ENCODE assay signal across 10 mouse cellular contexts in genomic region chr11:98770096-98770975, GRCm38 (mm10). TPM values are rescaled to one million over a fixed set of nuclear protein-coding genes. Genes with fewer than 3 reads are reported as not detected.
DNase-seq lines count a peak whose midpoint lies in the region; ATAC-seq and TF ChIP-seq lines count a peak whose summit lies in the region.
"Had no signal": no experiment of that assay in that cellular context is flagged by ENCODE, and none has a peak within 500 bp of the region (broad histone marks: within the 10 kb centered on the region; RNA-seq: fewer than 3 reads in every experiment).

No protein-coding gene starts in this region.

- intact Hi-C loops in gastrocnemius, adult 2 months (cut with DNase I) = loop anchor here (5.0 kb wide), 1 partner anchor 393 kb away; no protein-coding TSS in a partner anchor

- 94% methylated on average over 26 of the region's 26 CpGs for WGBS in midbrain, postnatal 0 days
- 95% methylated on average over 26 of the region's 26 CpGs for WGBS in hindbrain, embryonic 11.5 days

- no peak overlapping the region for H3K9ac ChIP-seq in midbrain, postnatal 0 days (replicated peaks; ENCODE audit: low read length, poor library complexity, severe bottlenecking)
- no peak overlapping the region for H3K9ac ChIP-seq in hindbrain, embryonic 11.5 days (ENCODE audit: low read depth, low read length)

- peak; percentile 64 for DNase-seq in gastrocnemius, adult 2 months
- DNase-seq in gastrocnemius, postnatal 4 days (ENCODE audit: low spot score in 2 of 2) = no peak
- peak; percentile 37 for DNase-seq in thymus, postnatal 4 days
- DNase-seq in thymus, adult 18-20 months = no peak
- DNase-seq in kidney, postnatal 14 days = peak; percentile 56
- no peak for DNase-seq in midbrain, postnatal 0 days (ENCODE audit: low spot score)
- DNase-seq in hindbrain, embryonic 11.5 days (ENCODE audit: low spot score) = no peak

- no peak for ATAC-seq in midbrain, postnatal 0 days (ENCODE audit: low FRiP score)
- ATAC-seq in granulocyte monocyte progenitor cell, adult 5-6 weeks (replicated peaks; ENCODE audit: poor library complexity, severe bottlenecking) = no peak
- no peak for ATAC-seq in hindbrain, embryonic 11.5 days (ENCODE audit: low FRiP score)

- H3K4me2 ChIP-seq in midbrain, postnatal 0 days (ENCODE audit: low read depth, low read length, poor library complexity, severe bottlenecking) = no peak overlapping the region
- H3K4me2 ChIP-seq in hindbrain, embryonic 11.5 days (replicated peaks; ENCODE audit: low read depth, low read length) = no peak overlapping the region
- H3K4me2 ChIP-seq: midbrain, embryonic 11.5 days had no signal

- H3K4me3 ChIP-seq in gastrocnemius, adult 2 months = peak overlapping the region; percentile 87
- no peak overlapping the region for H3K4me3 ChIP-seq in midbrain, postnatal 0 days (ENCODE audit: low read depth, low read length)
- H3K4me3 ChIP-seq in hindbrain, embryonic 11.5 days (ENCODE audit: low read depth, low read length) = no peak overlapping the region

- H3K27ac ChIP-seq in gastrocnemius, adult 2 months = peak overlapping the region; percentile 100
- H3K27ac ChIP-seq in midbrain, postnatal 0 days (ENCODE audit: low read depth, low read length) = no peak overlapping the region
- no peak overlapping the region for H3K27ac ChIP-seq in hindbrain, embryonic 11.5 days (ENCODE audit: low read depth, low read length)

- H3K9me3 ChIP-seq in midbrain, postnatal 0 days (ENCODE audit: low read length) = no peaks in the 10 kb centered on the region
- no peaks in the 10 kb centered on the region for H3K9me3 ChIP-seq in hindbrain, embryonic 11.5 days (ENCODE audit: control insufficient read depth, low read length)
- H3K9me3 ChIP-seq: G1E had no signal

- peaks cover 20% of the 10 kb centered on the region; the same call in 1 of the 2 replicates for H3K4me1 ChIP-seq in midbrain, postnatal 0 days (ENCODE audit: insufficient read depth, low read length)
- H3K4me1 ChIP-seq in hindbrain, embryonic 11.5 days (replicated peaks; ENCODE audit: control insufficient read depth, insufficient read depth, low read length) = peaks cover 19% of the 10 kb centered on the region

- TF ChIP-seq CTCF in gastrocnemius, adult 2 months (IDR thresholded peaks at IDR 0.05) = no peak
- TF ChIP-seq CTCF in midbrain, postnatal 0 days (IDR thresholded peaks at IDR 0.05) = no peak

- peaks cover 42% of the 10 kb centered on the region for H3K36me3 ChIP-seq in midbrain, postnatal 0 days (ENCODE audit: insufficient read depth, low read length)
- H3K36me3 ChIP-seq in hindbrain, embryonic 11.5 days (ENCODE audit: control insufficient read depth, insufficient read depth, low read length) = no peaks in the 10 kb centered on the region

- no peaks in the 10 kb centered on the region for H3K27me3 ChIP-seq in midbrain, postnatal 0 days (ENCODE audit: insufficient read depth, low read length)
- H3K27me3 ChIP-seq in hindbrain, embryonic 11.5 days (ENCODE audit: control insufficient read depth, insufficient read depth, low read length) = no peaks in the 10 kb centered on the region

RNA-seq across cellular contexts. Expression of gene Nr1d1, which starts 4.8 kb away (rescaled TPM):
- total RNA-seq in gastrocnemius, adult 2 months (2021) = 100 to 1,000 TPM in 1 of 2 experiments, 10 to 100 TPM in 1; 56.3 to 152 TPM
- total RNA-seq in gastrocnemius, postnatal 4 days (2021) = 10 to 100 TPM; 26.7 to 34.2 TPM
- 7.1 and 11.0 TPM in 2 replicates for total RNA-seq in midbrain, postnatal 0 days (2014; rRNA removed)
- polyA plus RNA-seq in midbrain, postnatal 0 days (2015; fragmentation: Nextera tagmentation; extraction: Ambion mirVana) = 12.3 and 14.3 TPM in 2 replicates
- 2.3 and 2.8 TPM in 2 replicates for total RNA-seq in granulocyte monocyte progenitor cell, adult 5-6 weeks (2014; fragmentation: Nextera tagmentation)
- total RNA-seq in granulocyte monocyte progenitor cell, adult 5-6 weeks (2017) = 1.2 TPM in 1 of 2 replicates, not detected in the other
- 0.92 and 1.4 TPM in 2 replicates for polyA plus RNA-seq in hindbrain, embryonic 11.5 days (2014; fragmentation: Nextera tagmentation; extraction: Ambion mirVana)

RNA-seq across cellular contexts. Expression of gene Msl1, which starts 25.0 kb away (rescaled TPM):
- 10 to 100 TPM; 51.8 to 69.4 TPM for total RNA-seq in gastrocnemius, adult 2 months (2021)
- 10 to 100 TPM; 79.3 to 83.9 TPM for total RNA-seq in gastrocnemius, postnatal 4 days (2021)
- 88.3 and 107 TPM in 2 replicates for total RNA-seq in midbrain, postnatal 0 days (2014; rRNA removed)
- 22.3 and 25.8 TPM in 2 replicates for polyA plus RNA-seq in midbrain, postnatal 0 days (2015; fragmentation: Nextera tagmentation; extraction: Ambion mirVana)
- total RNA-seq in granulocyte monocyte progenitor cell, adult 5-6 weeks (2014; fragmentation: Nextera tagmentation) = 72.7 and 75.0 TPM in 2 replicates
- total RNA-seq in granulocyte monocyte progenitor cell, adult 5-6 weeks (2017) = 59.8 and 70.1 TPM in 2 replicates
- 25.0 and 28.0 TPM in 2 replicates for polyA plus RNA-seq in hindbrain, embryonic 11.5 days (2014; fragmentation: Nextera tagmentation; extraction: Ambion mirVana)

RNA-seq across cellular contexts. Expression of gene Thra, which starts 29.9 kb away (rescaled TPM):
- total RNA-seq in gastrocnemius, adult 2 months (2021) = 10 to 100 TPM; 78.8 to 96.8 TPM
- total RNA-seq in gastrocnemius, postnatal 4 days (2021) = 100 to 1,000 TPM; 225 TPM
- 774 and 843 TPM in 2 replicates for total RNA-seq in midbrain, postnatal 0 days (2014; rRNA removed)
- 165 and 182 TPM in 2 replicates for polyA plus RNA-seq in midbrain, postnatal 0 days (2015; fragmentation: Nextera tagmentation; extraction: Ambion mirVana)
- total RNA-seq in granulocyte monocyte progenitor cell, adult 5-6 weeks (2014; fragmentation: Nextera tagmentation) = 39.3 and 39.5 TPM in 2 replicates
- total RNA-seq in granulocyte monocyte progenitor cell, adult 5-6 weeks (2017) = 23.0 and 24.2 TPM in 2 replicates
- 34.7 and 41.4 TPM in 2 replicates for polyA plus RNA-seq in hindbrain, embryonic 11.5 days (2014; fragmentation: Nextera tagmentation; extraction: Ambion mirVana)

RNA-seq across cellular contexts. Expression of gene Casc3, which starts 34.4 kb away (rescaled TPM):
- 10 to 100 TPM; 17.4 to 21.9 TPM for total RNA-seq in gastrocnemius, adult 2 months (2021)
- 10 to 100 TPM; 28.3 to 31.6 TPM for total RNA-seq in gastrocnemius, postnatal 4 days (2021)
- 29.4 and 32.2 TPM in 2 replicates for total RNA-seq in midbrain, postnatal 0 days (2014; rRNA removed)
- 34.0 and 39.7 TPM in 2 replicates for polyA plus RNA-seq in midbrain, postnatal 0 days (2015; fragmentation: Nextera tagmentation; extraction: Ambion mirVana)
- total RNA-seq in granulocyte monocyte progenitor cell, adult 5-6 weeks (2014; fragmentation: Nextera tagmentation) = 46.1 and 46.7 TPM in 2 replicates
- 13.6 and 31.8 TPM in 2 replicates for total RNA-seq in granulocyte monocyte progenitor cell, adult 5-6 weeks (2017)
- 44.6 and 49.6 TPM in 2 replicates for polyA plus RNA-seq in hindbrain, embryonic 11.5 days (2014; fragmentation: Nextera tagmentation; extraction: Ambion mirVana)

RNA-seq across cellular contexts. Expression of gene Med24, which starts 41.1 kb away (rescaled TPM):
- 10 to 100 TPM; 52.0 to 58.4 TPM for total RNA-seq in gastrocnemius, adult 2 months (2021)
- 10 to 100 TPM; 47.8 to 58.0 TPM for total RNA-seq in gastrocnemius, postnatal 4 days (2021)
- 66.6 and 81.2 TPM in 2 replicates for total RNA-seq in midbrain, postnatal 0 days (2014; rRNA removed)
- 52.2 and 59.8 TPM in 2 replicates for polyA plus RNA-seq in midbrain, postnatal 0 days (2015; fragmentation: Nextera tagmentation; extraction: Ambion mirVana)
- total RNA-seq in granulocyte monocyte progenitor cell, adult 5-6 weeks (2014; fragmentation: Nextera tagmentation) = 57.3 and 68.2 TPM in 2 replicates
- 37.6 and 42.6 TPM in 2 replicates for total RNA-seq in granulocyte monocyte progenitor cell, adult 5-6 weeks (2017)
- 47.3 and 60.8 TPM in 2 replicates for polyA plus RNA-seq in hindbrain, embryonic 11.5 days (2014; fragmentation: Nextera tagmentation; extraction: Ambion mirVana)

Comparison
In these comparisons a context has a peak if more than half of its experiments do, and no peak if none do; other contexts are left out.
1. DNase-seq: peak in gastrocnemius, adult 2 months (single experiment), thymus, postnatal 4 days (single experiment) and kidney, postnatal 14 days (single experiment); none in gastrocnemius, postnatal 4 days (0 of 2), thymus, adult 18-20 months (0 of 2), midbrain, postnatal 0 days (single experiment) and hindbrain, embryonic 11.5 days (single experiment).